Mouse (Mus musculus): ENCODE results near the gene Fahd1. TPM values are rescaled to one million over a fixed set of nuclear protein-coding genes. Genes with fewer than 3 reads are reported as not detected.
A peak's percentile ranks its signal among the peaks of the same experiment; 100 is the strongest.

Gene Fahd1
- polyA plus RNA-seq (2015; fragmentation: Nextera tagmentation; extraction: Ambion mirVana): 34.5 and 35.4 TPM in 2 replicates

- H3K4me1 ChIP-seq: peaks cover 10% of the 10 kb centered on the region
- peak within 1 kb of the TSS; percentile 96 for H3K4me2 ChIP-seq
- no peaks in the 10 kb centered on the region for H3K9me3 ChIP-seq
- peak within 1 kb of the TSS; percentile 54 for H3K9ac ChIP-seq
- H3K4me3 ChIP-seq (replicated peaks): peak within 1 kb of the TSS; percentile 95
- H3K27ac ChIP-seq: peak within 1 kb of the TSS; percentile 98
- peak; percentile 98 for ATAC-seq (ENCODE audit: insufficient read depth, low FRiP score, low read depth)
- WGBS: under 1% methylated on average over 58 of the region's 58 CpGs
- no peaks in the 10 kb centered on the region for H3K27me3 ChIP-seq (replicated peaks)
- no peaks in the 10 kb centered on the region for H3K36me3 ChIP-seq
Measured at GRCm38 (mm10) chr17:24850065-24850772, at the start of gene Fahd1. TSS of gene Fahd1 (minus strand) at chr17:24850364.

DNA sequence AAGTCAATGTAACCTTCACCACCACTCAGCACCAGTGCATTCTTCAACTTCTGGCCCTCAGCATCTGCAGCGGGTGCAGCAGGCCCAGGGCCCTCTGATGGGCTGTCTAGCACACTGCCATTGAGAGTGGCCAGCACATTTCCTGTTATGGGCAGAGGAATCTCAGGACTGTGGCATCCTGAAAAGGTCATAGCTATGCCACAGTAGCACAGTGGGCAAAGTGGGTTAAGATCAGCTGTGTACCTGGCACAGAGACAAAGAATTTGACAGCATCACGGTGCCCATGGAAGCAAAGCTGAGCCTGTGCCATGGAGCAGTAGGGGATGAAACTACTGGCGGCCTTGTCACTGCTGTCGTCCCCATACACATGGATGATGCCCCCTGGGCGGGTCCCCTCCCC is 49.0 kb upstream of the Fahd1 start:
- H3K4me1 ChIP-seq: peaks cover 20% of the 10 kb centered on the region

GRCm38 (mm10) chr17:24898041-24898854 is 48.1 kb upstream of the Fahd1 start:
- no peak for ATAC-seq (ENCODE audit: insufficient read depth, low FRiP score, low read depth)
- Histone ChIP-seq H3K9ac (no peak overlapping the region), H3K9me3 (no peaks in the 10 kb centered on the region), H3K4me1 (peaks cover 27% of the 10 kb centered on the region), H3K4me2 (no peak overlapping the region), H3K36me3 (peaks cover 55% of the 10 kb centered on the region), H3K27me3 (replicated peaks) (no peaks in the 10 kb centered on the region), H3K4me3 (replicated peaks) (no peak overlapping the region), H3K27ac (no peak overlapping the region)
- WGBS: 78% methylated on average over 4 of the region's 4 CpGs

More for the DNA sequence above, 49.0 kb upstream of the Fahd1 start:
- Histone ChIP-seq H3K9ac (no peak overlapping the region), H3K9me3 (no peaks in the 10 kb centered on the region), H3K4me3 (replicated peaks) (no peak overlapping the region), H3K4me2 (no peak overlapping the region), H3K27ac (no peak overlapping the region), H3K36me3 (peaks cover 64% of the 10 kb centered on the region), H3K27me3 (replicated peaks) (no peaks in the 10 kb centered on the region)
- 87% methylated on average over 5 of the region's 5 CpGs for WGBS
- ATAC-seq (ENCODE audit: insufficient read depth, low FRiP score, low read depth): no peak

- H3K36me3 ChIP-seq: peaks cover 55% of the 10 kb centered on the region
- whole genome bisulfite sequencing: 65% methylated on average over 4 of the region's 4 CpGs
- H3K9ac ChIP-seq: no peak overlapping the region
- H3K9me3 ChIP-seq: no peaks in the 10 kb centered on the region
- H3K27ac ChIP-seq: no peak overlapping the region
- H3K4me1 ChIP-seq: peaks cover 27% of the 10 kb centered on the region
- no peak for ATAC-seq (ENCODE audit: insufficient read depth, low FRiP score, low read depth)
- no peaks in the 10 kb centered on the region for H3K27me3 ChIP-seq (replicated peaks)
- peak overlapping the region; percentile 86; the same call in 1 of the 2 replicates for H3K4me2 ChIP-seq
- H3K4me3 ChIP-seq (replicated peaks): peak overlapping the region; percentile 84; the same call in 1 of the 2 replicates
Measured at GRCm38 (mm10) chr17:24897600-24897999, 47.4 kb upstream of the Fahd1 start.

DNA sequence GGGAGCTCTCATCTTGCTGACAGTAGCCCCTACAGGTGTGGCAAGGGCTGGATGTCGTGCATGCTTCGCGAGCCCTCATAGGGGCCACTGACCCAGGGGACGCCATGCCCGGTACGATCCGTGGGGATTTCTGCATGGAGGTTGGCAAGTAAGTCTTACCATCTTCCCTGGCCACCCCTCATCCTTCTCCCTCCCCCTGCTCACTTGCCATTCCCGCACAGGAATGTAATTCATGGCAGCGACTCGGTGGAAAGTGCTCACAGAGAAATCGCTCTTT is 46.8 kb upstream of the Fahd1 start:
- H3K27ac ChIP-seq: peak overlapping the region; percentile 85; the same call in 1 of the 2 replicates
- no peak for ATAC-seq (ENCODE audit: insufficient read depth, low FRiP score, low read depth)
- WGBS: 22% methylated on average over 11 of the region's 11 CpGs

DNA sequence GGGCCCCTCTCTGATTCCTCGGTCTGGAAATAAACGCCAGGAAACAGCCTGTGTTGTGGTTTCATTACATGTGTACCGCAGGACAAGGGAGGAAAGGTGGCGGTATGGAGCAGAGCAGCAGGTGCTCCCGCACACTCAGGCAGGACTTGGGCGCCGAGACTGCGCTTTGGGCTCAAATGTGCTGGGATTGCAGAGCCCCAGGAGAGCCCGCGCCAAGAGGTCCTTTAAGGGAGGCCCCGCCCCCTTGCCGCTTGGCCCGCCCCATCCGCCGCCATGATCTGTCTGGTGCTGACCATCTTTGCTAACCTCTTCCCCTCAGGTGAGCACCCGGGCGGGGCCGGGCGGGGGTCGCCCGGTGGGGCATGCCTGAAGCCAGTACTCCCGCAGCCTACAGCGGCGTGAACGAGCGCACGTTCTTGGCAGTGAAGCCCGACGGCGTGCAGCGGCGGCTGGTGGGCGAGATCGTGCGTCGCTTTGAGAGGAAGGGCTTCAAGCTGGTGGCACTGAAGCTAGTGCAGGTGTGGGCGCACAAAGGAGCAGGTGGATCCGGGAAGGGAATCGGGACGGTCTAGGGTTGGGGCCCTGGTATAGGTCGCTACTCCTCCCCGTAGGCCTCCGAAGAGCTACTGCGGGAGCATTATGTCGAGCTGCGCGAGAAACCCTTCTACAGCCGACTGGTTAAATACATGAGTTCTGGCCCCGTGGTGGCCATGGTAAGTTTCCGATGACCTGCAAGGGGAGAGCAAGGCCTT is 46.3 kb upstream of the Fahd1 start, which contains the start of gene Nme3:
Nme3 (plus strand) TSS at position 260 of the 752 bp plus-strand sequence.
- no peaks in the 10 kb centered on the region for H3K9me3 ChIP-seq
- H3K27me3 ChIP-seq (replicated peaks): no peaks in the 10 kb centered on the region
- H3K4me1 ChIP-seq: peaks cover 27% of the 10 kb centered on the region
- 1% methylated on average over 49 of the region's 50 CpGs for WGBS
- H3K27ac ChIP-seq: peak within 1 kb of the TSS; percentile 85
- peak within 1 kb of the TSS; percentile 84 for H3K4me3 ChIP-seq (replicated peaks)
- peak within 1 kb of the TSS; percentile 86 for H3K4me2 ChIP-seq
- H3K9ac ChIP-seq: peak within 1 kb of the TSS; percentile 75
- peaks cover 53% of the 10 kb centered on the region for H3K36me3 ChIP-seq
- peak; percentile 72 for ATAC-seq (ENCODE audit: insufficient read depth, low FRiP score, low read depth)

More for the DNA sequence above, 46.8 kb upstream of the Fahd1 start:
- Histone ChIP-seq H3K27me3 (replicated peaks) (no peaks in the 10 kb centered on the region), H3K36me3 (peaks cover 53% of the 10 kb centered on the region), H3K4me3 (replicated peaks) (peak overlapping the region; percentile 84), H3K9me3 (no peaks in the 10 kb centered on the region), H3K4me1 (peaks cover 27% of the 10 kb centered on the region), H3K4me2 (peak overlapping the region; percentile 86), H3K9ac (peak overlapping the region; percentile 68)

- H3K4me3 ChIP-seq (replicated peaks): peak overlapping the region; percentile 84
- WGBS: 11% methylated on average over 23 of the region's 23 CpGs
- peak overlapping the region; percentile 85 for H3K27ac ChIP-seq
- peaks cover 53% of the 10 kb centered on the region for H3K36me3 ChIP-seq
- H3K27me3 ChIP-seq (replicated peaks): no peaks in the 10 kb centered on the region
- peaks cover 27% of the 10 kb centered on the region for H3K4me1 ChIP-seq
- H3K4me2 ChIP-seq: peak overlapping the region; percentile 86
- H3K9ac ChIP-seq: peak overlapping the region; percentile 75; the same call in 1 of the 2 replicates
- ATAC-seq (ENCODE audit: insufficient read depth, low FRiP score, low read depth): no peak
- no peaks in the 10 kb centered on the region for H3K9me3 ChIP-seq
Measured at GRCm38 (mm10) chr17:24895571-24896240, 45.5 kb upstream of the Fahd1 start.

GRCm38 (mm10) chr17:24894995-24895547 is 44.9 kb upstream of the Fahd1 start, which contains the start of the genes Eme2 and Mrps34:
TSS of gene Eme2 (minus strand) at chr17:24895087.
TSS of gene Mrps34 (plus strand) at chr17:24895116.
- peaks cover 48% of the 10 kb centered on the region for H3K36me3 ChIP-seq
- H3K9ac ChIP-seq: peak within 1 kb of the TSS; percentile 75
- peaks cover 27% of the 10 kb centered on the region for H3K4me1 ChIP-seq
- no peaks in the 10 kb centered on the region for H3K27me3 ChIP-seq (replicated peaks)
- peak within 1 kb of the TSS; percentile 86 for H3K4me2 ChIP-seq
- peak within 1 kb of the TSS; percentile 84 for H3K4me3 ChIP-seq (replicated peaks)
- no peaks in the 10 kb centered on the region for H3K9me3 ChIP-seq
- under 1% methylated on average over 62 of the region's 62 CpGs for WGBS
- peak within 1 kb of the TSS; percentile 85 for H3K27ac ChIP-seq
- peak; percentile 28; the same call in 1 of the 2 replicates for ATAC-seq (ENCODE audit: insufficient read depth, low FRiP score, low read depth)

GRCm38 (mm10) chr17:24894061-24894994 is 44.2 kb upstream of the Fahd1 start:
- Histone ChIP-seq H3K4me1 (peaks cover 27% of the 10 kb centered on the region), H3K4me2 (peak overlapping the region; percentile 86), H3K9ac (peak overlapping the region; percentile 75), H3K9me3 (no peaks in the 10 kb centered on the region), H3K27me3 (replicated peaks) (no peaks in the 10 kb centered on the region), H3K4me3 (replicated peaks) (peak overlapping the region; percentile 84), H3K27ac (peak overlapping the region; percentile 85), H3K36me3 (peaks cover 44% of the 10 kb centered on the region)
- 10% methylated on average over 31 of the region's 31 CpGs for WGBS
- no peak for ATAC-seq (ENCODE audit: insufficient read depth, low FRiP score, low read depth)

GRCm38 (mm10) chr17:24893276-24893675 is 43.1 kb upstream of the Fahd1 start:
- 96% methylated on average over 2 of the region's 2 CpGs for WGBS
- peaks cover 28% of the 10 kb centered on the region for H3K4me1 ChIP-seq
- ATAC-seq (ENCODE audit: insufficient read depth, low FRiP score, low read depth): no peak
- H3K4me3 ChIP-seq (replicated peaks): no peak overlapping the region
- H3K9ac ChIP-seq: no peak overlapping the region
- no peaks in the 10 kb centered on the region for H3K27me3 ChIP-seq (replicated peaks)
- H3K27ac ChIP-seq: no peak overlapping the region
- H3K36me3 ChIP-seq: peaks cover 39% of the 10 kb centered on the region
- no peaks in the 10 kb centered on the region for H3K9me3 ChIP-seq
- H3K4me2 ChIP-seq: no peak overlapping the region
